Mouse (Mus musculus) heart, postnatal 25 days (tissue): ENCODE results near the gene Cdkal1. TPM values are rescaled to one million over a fixed set of nuclear protein-coding genes. Genes with fewer than 3 reads are reported as not detected.

Experiments used
- DNase-seq: peaks from one replicate; pipeline ENCODE4 v3.0.0; 2022; ENCODE audit warnings: low spot score
- intact Hi-C: fragments of 180-260 bp; cut with DNase I; formaldehyde crosslinking; loops from one replicate; pipeline ENCODE4 v1.15.1; 2025
- total RNA-seq, 2 experiments: library from RNA; stranded (reverse); gene quantifications; 2 replicates each; pipeline ENCODE4 v1.2.3; 2021

Cdkal1 gene
- total RNA-seq, 2 experiments from 2014 or later = 33.7 to 34.2 TPM

GRCm38 (mm10) chr13:29476421-29476820, 379.1 kb downstream of the Cdkal1 start:
- no peak for DNase-seq
- intact Hi-C loops = no loop called here

GRCm38 (mm10) chr13:29474301-29474700, 381.2 kb downstream of the Cdkal1 start:
- intact Hi-C loops = no loop called here
- DNase-seq = no peak

DNA sequence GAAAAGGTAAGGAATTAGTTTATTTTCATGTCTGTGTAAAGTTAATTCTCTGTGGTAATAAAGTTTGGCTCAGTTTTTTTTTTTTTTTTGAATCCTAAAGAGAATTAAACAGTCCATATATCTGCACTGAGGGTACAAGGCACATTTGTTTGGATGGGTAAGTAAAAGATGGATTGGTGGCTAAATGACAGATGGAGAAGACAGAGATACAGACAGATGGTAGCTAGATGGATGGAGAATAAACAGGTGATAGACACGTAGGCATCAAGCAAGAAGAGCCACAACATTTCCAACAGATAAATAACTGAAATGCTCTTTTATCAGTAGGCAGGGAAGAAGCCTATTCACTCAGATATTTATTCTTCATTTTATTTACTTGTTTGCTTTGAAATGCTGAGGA, 381.7 kb downstream of the Cdkal1 start:
- no peak for DNase-seq
- intact Hi-C loops = no loop called here

DNA sequence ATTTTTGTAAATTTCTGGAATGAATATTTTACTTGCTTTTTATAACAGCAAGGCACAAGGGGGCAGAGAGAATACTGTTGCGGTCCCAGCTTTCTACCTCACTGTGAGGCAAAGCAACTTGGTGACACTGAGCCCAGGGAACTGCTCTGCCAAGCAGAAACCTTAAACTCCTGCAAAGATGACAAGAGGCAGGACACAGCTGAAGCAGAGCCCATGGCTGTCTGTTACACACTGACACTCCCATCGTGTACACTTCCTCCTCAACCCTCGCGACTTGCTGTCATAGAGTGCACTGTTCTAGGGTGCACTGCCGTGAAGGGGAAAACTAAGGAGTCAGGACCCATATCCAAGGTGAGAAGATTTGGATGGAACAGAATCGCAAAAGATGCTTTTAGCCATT, 393.2 kb downstream of the Cdkal1 start:
- intact Hi-C loops = no loop called here
- no peak for DNase-seq

DNA sequence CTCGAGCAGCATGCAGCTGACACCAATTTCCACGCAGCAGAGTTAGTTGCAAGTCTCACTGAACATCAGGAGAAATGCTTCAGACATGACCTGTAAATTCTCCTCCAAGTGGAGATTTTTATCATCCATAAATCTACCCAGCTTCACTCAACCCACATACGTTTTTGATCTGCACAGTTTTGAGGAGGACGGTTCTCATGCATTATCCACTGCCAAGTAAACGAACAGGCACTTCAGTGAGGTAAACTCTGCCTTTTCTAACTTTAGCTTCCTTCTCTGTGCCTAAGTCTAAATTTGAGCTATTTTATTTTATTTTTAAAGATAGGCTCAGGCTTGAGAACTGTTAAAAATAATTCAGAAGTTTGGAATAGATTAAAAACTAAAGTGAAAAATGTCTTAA, 394.7 kb downstream of the Cdkal1 start:
- DNase-seq = no peak
- intact Hi-C loops = no loop called here

GRCm38 (mm10) chr13:29458385-29458784, 397.1 kb downstream of the Cdkal1 start:
- intact Hi-C loops = no loop called here
- no peak for DNase-seq

GRCm38 (mm10) chr13:29437067-29437466, 418.4 kb downstream of the Cdkal1 start:
- intact Hi-C loops = no loop called here
- no peak for DNase-seq

- intact Hi-C loops = no loop called here
- no peak for DNase-seq
Observed at GRCm38 (mm10) chr13:29434726-29435125, 420.7 kb downstream of the Cdkal1 start.

GRCm38 (mm10) chr13:29430919-29431318, 424.6 kb downstream of the Cdkal1 start:
- intact Hi-C loops = no loop called here
- no peak for DNase-seq

DNA sequence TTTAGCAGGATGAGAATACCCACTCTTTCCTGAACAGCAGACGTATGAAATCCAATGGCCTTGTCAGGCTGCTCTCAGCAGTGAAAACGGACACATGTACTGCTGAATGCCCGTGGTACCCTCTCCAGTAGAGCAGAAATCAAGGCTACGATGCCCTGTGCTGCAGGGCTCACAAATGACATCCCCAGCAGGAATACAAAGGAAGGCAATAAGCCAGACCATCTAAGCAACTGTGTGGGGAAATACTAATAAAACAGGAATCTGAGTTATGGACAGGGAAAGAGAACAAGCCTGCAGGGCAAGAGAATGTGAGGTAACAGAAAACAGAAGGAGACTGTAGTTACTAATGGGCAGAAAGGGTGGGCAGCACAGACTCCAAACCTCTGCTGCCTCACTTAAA, 425.6 kb downstream of the Cdkal1 start:
- intact Hi-C loops = no loop called here
- DNase-seq = no peak

DNA sequence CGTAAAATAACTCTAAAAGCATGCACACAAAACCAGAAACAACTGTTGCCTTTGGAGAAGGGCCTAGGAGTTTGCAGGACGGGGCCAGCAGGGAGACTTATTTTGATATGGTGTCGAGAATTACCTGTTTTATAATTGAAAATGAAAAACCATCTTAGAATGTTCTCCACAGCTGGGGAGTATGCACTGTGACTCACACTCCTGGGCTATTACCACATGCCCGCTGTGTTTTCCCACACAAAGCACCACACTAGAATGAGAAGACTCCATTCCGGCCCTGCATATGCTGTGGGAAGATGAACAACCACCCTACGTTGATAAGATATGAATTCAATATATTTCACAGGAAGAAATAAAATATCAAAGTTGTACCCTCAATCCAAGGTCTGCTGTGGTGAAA, 426.3 kb downstream of the Cdkal1 start:
- no peak for DNase-seq
- intact Hi-C loops = no loop called here

DNA sequence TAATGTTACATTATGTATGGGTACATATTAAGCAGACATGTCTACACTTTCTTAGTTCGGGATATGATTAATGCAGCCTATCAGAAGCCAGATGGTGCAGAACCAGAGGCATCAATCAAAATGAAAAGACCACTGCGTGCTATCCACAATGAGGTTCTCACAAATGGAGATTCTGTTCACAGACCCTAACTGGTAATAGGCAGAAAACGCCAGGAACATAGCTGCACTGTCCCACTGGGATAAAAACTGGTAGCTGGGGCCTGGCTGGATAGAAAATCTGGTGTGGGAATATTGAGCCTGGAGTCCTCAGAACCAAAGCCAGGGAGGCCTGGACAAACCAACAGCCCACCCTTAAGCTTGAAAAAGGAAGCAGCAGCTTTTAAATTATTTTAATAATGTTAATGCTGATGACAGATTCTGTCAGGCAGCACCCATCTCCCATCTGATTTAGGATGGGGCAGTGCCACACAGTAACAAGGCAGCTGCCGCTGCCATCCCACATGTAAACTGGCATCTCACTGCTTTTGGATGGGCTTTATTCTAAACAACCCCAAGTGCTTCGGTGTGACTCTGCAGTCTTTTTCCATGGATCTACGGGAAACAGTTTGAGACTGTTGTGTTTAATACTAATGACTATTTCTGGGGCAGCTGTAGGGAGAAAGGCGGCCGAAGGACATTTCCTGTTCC, 438.9 kb downstream of the Cdkal1 start:
- no peak for DNase-seq
- intact Hi-C loops = loop anchor here (10.0 kb wide), 1 partner anchor 418 kb away; no protein-coding TSS in a partner anchor

GRCm38 (mm10) chr13:29415967-29416366, 439.5 kb downstream of the Cdkal1 start:
- no peak for DNase-seq
- intact Hi-C loops = loop anchor here (10.0 kb wide), 1 partner anchor 419 kb away; no protein-coding TSS in a partner anchor

DNA sequence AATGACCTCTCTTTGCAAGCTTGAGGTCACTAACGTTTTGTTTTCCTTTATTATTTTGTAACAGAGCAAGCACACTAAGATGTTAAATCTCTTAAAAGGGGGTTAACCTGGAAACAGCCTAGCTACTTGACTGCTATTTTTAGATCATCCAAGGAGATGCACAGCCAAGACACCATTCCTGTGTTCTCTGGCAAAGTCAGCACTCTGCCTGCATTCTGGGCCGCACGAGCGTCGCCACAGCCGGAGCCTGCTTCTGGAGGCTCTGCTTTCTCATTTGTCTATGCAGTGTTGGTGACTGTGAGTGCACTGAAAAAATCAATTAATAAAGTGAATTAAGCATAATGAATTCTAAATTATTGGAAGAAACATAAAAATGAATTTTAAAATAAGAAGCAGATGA, 440.6 kb downstream of the Cdkal1 start:
- intact Hi-C loops = loop anchor here (10.0 kb wide), 1 partner anchor 420 kb away; no protein-coding TSS in a partner anchor
- DNase-seq = no peak

GRCm38 (mm10) chr13:29414470-29414869, 441.0 kb downstream of the Cdkal1 start:
- no peak for DNase-seq

DNA sequence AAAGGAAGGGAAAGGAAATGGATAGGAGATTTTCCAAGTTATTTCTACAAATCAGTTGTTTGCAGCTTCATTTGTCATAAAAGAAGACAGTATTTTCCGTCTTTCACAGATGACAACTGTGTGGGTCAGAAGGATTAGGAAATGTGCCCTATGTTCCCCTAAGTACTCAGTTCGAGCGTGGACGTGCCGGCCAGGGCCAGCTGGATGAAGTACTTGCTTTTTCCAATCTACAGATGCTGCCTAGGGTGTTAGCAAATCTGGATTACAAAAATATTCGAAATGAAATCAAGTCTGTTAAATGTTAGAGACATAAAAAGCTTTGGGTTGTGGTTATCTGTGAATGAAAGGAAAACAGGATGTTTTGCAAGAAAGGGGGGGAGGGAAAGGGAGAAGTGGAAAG, 444.3 kb downstream of the Cdkal1 start:
- DNase-seq = peak; percentile 21
- intact Hi-C loops = loop anchor here (10.0 kb wide), 1 partner anchor 424 kb away; no protein-coding TSS in a partner anchor

More at GRCm38 (mm10) chr13:29414470-29414869, 441.0 kb downstream of the Cdkal1 start:
- intact Hi-C loops = loop anchor here (10.0 kb wide), 1 partner anchor 420 kb away; no protein-coding TSS in a partner anchor

DNA sequence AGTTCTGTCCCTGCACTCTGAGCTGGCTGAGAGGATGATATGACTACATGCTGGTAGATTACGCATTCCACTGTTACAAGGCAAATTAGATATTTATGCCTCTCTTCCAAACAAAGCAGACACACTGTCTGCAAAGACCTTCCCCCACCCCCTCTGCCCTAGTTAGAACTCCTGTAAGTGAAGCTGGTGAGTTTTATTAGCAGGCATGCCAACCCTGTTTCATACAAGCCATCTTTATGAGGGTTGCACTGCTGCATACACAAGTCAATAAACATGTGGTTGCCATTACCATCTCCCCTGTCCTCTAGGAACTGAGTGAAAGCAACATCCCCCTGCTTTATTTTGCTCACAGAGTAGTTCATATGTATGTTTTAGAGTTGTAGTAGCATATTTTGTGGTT, 447.9 kb downstream of the Cdkal1 start:
- intact Hi-C loops = no loop called here
- DNase-seq = no peak

GRCm38 (mm10) chr13:29405316-29405715, 450.2 kb downstream of the Cdkal1 start:
- intact Hi-C loops = no loop called here
- no peak for DNase-seq

DNA sequence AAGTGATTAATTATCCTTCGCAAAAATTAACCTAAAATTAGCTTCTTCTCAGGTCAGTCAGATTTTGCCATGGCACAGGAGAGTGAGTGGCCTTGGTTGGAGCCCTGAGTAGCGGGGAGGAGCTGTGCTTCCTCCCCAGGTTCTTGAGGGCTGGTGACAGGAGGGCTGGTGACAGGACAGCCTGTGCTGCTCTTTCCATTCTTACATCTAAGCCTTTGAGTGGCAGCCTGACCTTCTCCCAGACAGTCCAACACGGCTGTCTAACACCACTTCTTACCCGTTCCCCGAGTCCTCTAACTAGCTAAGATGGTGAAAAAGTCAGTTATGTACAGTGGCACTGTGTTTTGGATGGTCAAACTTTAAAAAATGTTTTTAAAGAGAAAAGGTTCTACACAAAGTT, 452.3 kb downstream of the Cdkal1 start:
- no peak for DNase-seq
- intact Hi-C loops = no loop called here

DNA sequence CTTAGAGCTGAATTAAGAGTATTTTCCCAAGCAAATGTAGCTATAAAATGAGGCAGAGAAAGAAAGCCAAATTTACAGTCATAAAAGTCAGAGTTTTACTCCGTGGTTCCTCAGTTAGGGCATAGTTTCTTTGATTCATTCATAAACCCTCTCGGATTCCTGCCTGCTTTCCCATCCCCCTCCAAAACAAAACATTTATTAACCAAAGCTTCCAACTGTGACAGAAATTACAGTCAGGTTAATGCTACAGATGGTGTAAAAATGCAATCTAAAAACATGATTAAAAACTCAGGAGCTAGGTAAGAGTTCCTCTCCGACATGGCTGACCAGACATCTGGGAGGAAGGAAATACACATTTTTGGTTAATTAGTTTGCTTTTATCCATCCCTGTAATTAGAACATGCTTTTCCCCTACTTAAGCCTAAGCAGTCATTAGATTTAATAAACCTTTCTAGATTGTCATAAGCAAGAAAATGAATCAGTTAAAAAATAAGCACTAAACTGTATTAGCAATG, 452.9 kb downstream of the Cdkal1 start:
- intact Hi-C loops = no loop called here
- no peak for DNase-seq

- intact Hi-C loops = no loop called here
- no peak for DNase-seq
Observed at GRCm38 (mm10) chr13:29399908-29400307, 455.6 kb downstream of the Cdkal1 start.

DNA sequence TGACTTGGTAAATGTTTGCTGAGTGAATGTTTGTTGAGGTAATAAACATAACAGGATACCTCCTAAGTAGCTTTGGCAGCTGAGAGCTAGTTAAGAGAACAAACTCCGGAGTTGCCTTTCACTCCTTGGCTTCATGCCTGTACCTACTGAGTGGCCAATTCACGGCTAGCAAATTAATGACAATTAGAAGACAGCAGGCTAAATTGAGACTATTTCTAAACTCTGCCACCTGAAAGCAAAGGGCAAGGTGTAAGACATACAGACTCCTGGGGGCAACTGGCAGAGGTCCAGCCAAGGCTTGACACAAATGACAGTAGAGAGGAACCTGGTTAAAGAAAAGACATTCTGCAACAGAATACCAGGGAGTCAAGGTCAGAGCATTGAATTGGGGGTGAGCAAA, 457.0 kb downstream of the Cdkal1 start:
- DNase-seq = no peak
- intact Hi-C loops = no loop called here
